ENCODE assay signal across 9 mouse cellular contexts in the genomic region with DNA sequence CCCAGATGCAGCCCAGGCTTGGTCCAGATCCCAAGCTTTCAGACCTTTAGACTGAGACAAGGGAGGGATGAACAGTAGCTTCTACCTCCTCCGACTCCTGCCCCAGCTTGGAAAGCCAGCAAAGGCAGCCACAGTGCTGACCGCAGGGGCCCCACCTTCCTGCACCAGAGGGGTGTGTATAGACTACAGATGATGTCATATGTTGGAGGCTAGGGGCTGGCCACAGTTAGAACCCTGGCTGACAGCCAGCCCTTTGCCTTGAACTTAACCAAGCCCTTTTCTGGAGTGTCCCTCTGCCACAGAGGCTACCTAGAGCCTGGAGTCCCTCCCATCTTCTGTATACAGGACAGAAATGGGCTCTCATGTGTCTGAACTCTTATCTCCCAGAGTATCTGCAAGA. TPM values are rescaled to one million over a fixed set of nuclear protein-coding genes. Genes with fewer than 3 reads are reported as not detected.
DNase-seq lines count a peak whose midpoint lies in the region; ATAC-seq lines count a peak whose summit lies in the region.
"Had no signal": no experiment of that assay in that cellular context is flagged by ENCODE, and none has a peak within 500 bp of the region (broad histone marks: within the 10 kb centered on the region; RNA-seq: fewer than 3 reads in every experiment).

No protein-coding gene starts in this region.

- H3K9ac ChIP-seq in forebrain, embryonic 12.5 days = no peak overlapping the region

- no peaks in the 10 kb centered on the region for H3K9me3 ChIP-seq in forebrain, embryonic 12.5 days
- no peaks in the 10 kb centered on the region for H3K9me3 ChIP-seq in forebrain, embryonic 10.5 days

- H3K36me3 ChIP-seq in forebrain, embryonic 12.5 days (replicated peaks) = peaks cover 17% of the 10 kb centered on the region; the same call in 1 of the 2 replicates
- peaks cover 71% of the 10 kb centered on the region for H3K36me3 ChIP-seq in forebrain, embryonic 10.5 days (replicated peaks)

- 84% methylated on average over 2 of the region's 2 CpGs for WGBS in forebrain, embryonic 12.5 days
- 90% methylated on average over 2 of the region's 2 CpGs for WGBS in forebrain, embryonic 10.5 days

- DNase-seq in forebrain, embryonic 10.5 days (ENCODE audit: extremely low spot score, low spot score) = no peak
- DNase-seq in Muller cell, postnatal 12 days (ENCODE audit: inconsistent ontology term) = peak; percentile 81
- peak; percentile 84 to 89 for DNase-seq in heart, postnatal 10 days
- DNase-seq in kidney, postnatal 36 days = peak; percentile 70 to 74
- no peak for DNase-seq in frontal cortex, postnatal 25 days (ENCODE audit: low spot score in 2 of 2)

- no peaks in the 10 kb centered on the region for H3K27me3 ChIP-seq in forebrain, embryonic 12.5 days
- H3K27me3 ChIP-seq in forebrain, embryonic 10.5 days (ENCODE audit: poor library complexity, severe bottlenecking) = no peaks in the 10 kb centered on the region

- H3K4me1 ChIP-seq in forebrain, embryonic 12.5 days = peaks cover 94% of the 10 kb centered on the region
- H3K4me1 ChIP-seq in forebrain, embryonic 10.5 days = peaks cover 100% of the 10 kb centered on the region

- H3K4me3 ChIP-seq in forebrain, embryonic 12.5 days (replicated peaks) = no peak overlapping the region
- H3K4me3 ChIP-seq in forebrain, embryonic 10.5 days = no peak overlapping the region

- no peak for ATAC-seq in forebrain, embryonic 12.5 days (ENCODE audit: low FRiP score)
- ATAC-seq in common myeloid progenitor, adult 5-6 weeks (replicated peaks; ENCODE audit: low read depth, poor library complexity, severe bottlenecking) = peak; percentile 83
- ATAC-seq in megakaryocyte-erythroid progenitor cell, adult 5-6 weeks (replicated peaks; ENCODE audit: low FRiP score, low TSS enrichment, poor library complexity, severe bottlenecking) = peak; percentile 79

- H3K4me2 ChIP-seq in forebrain, embryonic 12.5 days = 0 out of 2 replicates have a peak overlapping the region, but pooled peaks have one; percentile 0

- H3K27ac ChIP-seq in forebrain, embryonic 12.5 days = no peak overlapping the region
- no peak overlapping the region for H3K27ac ChIP-seq in forebrain, embryonic 10.5 days

- intact Hi-C loops in heart, postnatal 10 days (cut with DNase I) = loop anchor here (10.0 kb wide), 1 partner anchor 347 kb away; no protein-coding TSS in a partner anchor

RNA-seq across cellular contexts. Expression of a gene that starts 7.5 kb away (rescaled TPM):
- polyA plus RNA-seq in forebrain, embryonic 12.5 days (2016; fragmentation: Nextera tagmentation; extraction: Ambion mirVana) = 6.0 and 7.4 TPM in 2 replicates
- 3.5 and 4.0 TPM in 2 replicates for polyA plus RNA-seq in forebrain, embryonic 10.5 days (2016; fragmentation: Nextera tagmentation; extraction: Ambion mirVana)
- total RNA-seq in common myeloid progenitor, adult 5-6 weeks (2017) = 5.6 and 7.0 TPM in 2 replicates
- total RNA-seq in heart, postnatal 10 days (2021) = 10 to 100 TPM; 33.3 to 34.6 TPM
- total RNA-seq in megakaryocyte-erythroid progenitor cell, adult 5-6 weeks (2014; fragmentation: Nextera tagmentation) = 11.0 and 11.7 TPM in 2 replicates
- total RNA-seq in megakaryocyte-erythroid progenitor cell, adult 5-6 weeks (2017) = 5.6 and 8.6 TPM in 2 replicates

RNA-seq across cellular contexts. Expression of a gene that starts 15.3 kb away (rescaled TPM):
- not detected in 2 replicates for polyA plus RNA-seq in forebrain, embryonic 12.5 days (2016; fragmentation: Nextera tagmentation; extraction: Ambion mirVana)
- not detected in 2 replicates for polyA plus RNA-seq in forebrain, embryonic 10.5 days (2016; fragmentation: Nextera tagmentation; extraction: Ambion mirVana)
- not detected in 2 replicates for total RNA-seq in common myeloid progenitor, adult 5-6 weeks (2017)
- not detected for total RNA-seq in heart, postnatal 10 days (2021)
- total RNA-seq in megakaryocyte-erythroid progenitor cell, adult 5-6 weeks (2014; fragmentation: Nextera tagmentation) = not detected in 2 replicates
- total RNA-seq in megakaryocyte-erythroid progenitor cell, adult 5-6 weeks (2017) = not detected in 2 replicates
- total RNA-seq: gastrocnemius, postnatal 36 days had no signal

Comparison
In these comparisons a context has a peak if more than half of its experiments do, and no peak if none do; other contexts are left out.
1. DNase-seq: peak in Muller cell, postnatal 12 days (single experiment), heart, postnatal 10 days (2 of 2) and kidney, postnatal 36 days (2 of 2); none in forebrain, embryonic 10.5 days (single experiment) and frontal cortex, postnatal 25 days (0 of 2).